In genomic region chr2:101652204-101652920, GRCm38 (mm10) we compare ENCODE assay signal across 8 mouse cellular contexts. TPM values are rescaled to one million over a fixed set of nuclear protein-coding genes. Genes with fewer than 3 reads are reported as not detected.
DNase-seq lines count a peak whose midpoint lies in the region; ATAC-seq lines count a peak whose summit lies in the region.

No protein-coding gene starts in this region.

- H3K27me3 ChIP-seq in kidney, embryonic 16.5 days (ENCODE audit: insufficient read depth, low read length): no peaks in the 10 kb centered on the region; the same call in 1 of the 2 replicates
- H3K27me3 ChIP-seq in forebrain, embryonic 15.5 days: no peaks in the 10 kb centered on the region
- H3K27me3 ChIP-seq in liver, embryonic 16.5 days (ENCODE audit: control insufficient read depth, insufficient read depth, low read depth, low read length): no peaks in the 10 kb centered on the region

- WGBS in kidney, embryonic 16.5 days: 35% methylated on average over 14 of the region's 14 CpGs
- 29% methylated on average over 14 of the region's 14 CpGs for WGBS in forebrain, embryonic 15.5 days
- 32% methylated on average over 14 of the region's 14 CpGs for WGBS in liver, embryonic 16.5 days (ENCODE audit: insufficient replicate concordance)

- no peaks in the 10 kb centered on the region for H3K9me3 ChIP-seq in kidney, embryonic 16.5 days (ENCODE audit: low read length)
- H3K9me3 ChIP-seq in forebrain, embryonic 15.5 days: no peaks in the 10 kb centered on the region
- H3K9me3 ChIP-seq in liver, embryonic 16.5 days (replicated peaks; ENCODE audit: control insufficient read depth, low read length): no peaks in the 10 kb centered on the region

- 0 out of 2 replicates have a peak overlapping the region, but pooled peaks have one; percentile 32 for H3K9ac ChIP-seq in kidney, embryonic 16.5 days (replicated peaks; ENCODE audit: low read length)
- peak overlapping the region; percentile 24 for H3K9ac ChIP-seq in forebrain, embryonic 15.5 days (replicated peaks)
- H3K9ac ChIP-seq in liver, embryonic 16.5 days (ENCODE audit: low read depth, low read length): no peak overlapping the region

- peak overlapping the region; percentile 62 for H3K4me2 ChIP-seq in kidney, embryonic 16.5 days (replicated peaks; ENCODE audit: low read depth, low read length)
- peak overlapping the region; percentile 59 for H3K4me2 ChIP-seq in forebrain, embryonic 15.5 days (replicated peaks)
- peak overlapping the region; percentile 43 for H3K4me2 ChIP-seq in liver, embryonic 16.5 days (ENCODE audit: low read depth, low read length)

- DNase-seq in kidney, adult 11 months: no peak
- peak; percentile 49 for DNase-seq in brain, adult 2 months (ENCODE audit: low read depth, low spot score)
- no peak for DNase-seq in embryo, embryonic 10.5 days (ENCODE audit: low spot score)
- DNase-seq in urinary bladder, adult 18-20 months (ENCODE audit: low spot score in 2 of 2): no peak
- DNase-seq in adrenal gland, adult 8-10 months: no peak

- ATAC-seq in kidney, embryonic 16.5 days (ENCODE audit: low FRiP score, low TSS enrichment): peak; percentile 58
- ATAC-seq in forebrain, embryonic 15.5 days (replicated peaks): peak; percentile 82
- no peak for ATAC-seq in liver, embryonic 16.5 days (ENCODE audit: low read depth)

- no peak overlapping the region for H3K27ac ChIP-seq in kidney, embryonic 16.5 days (ENCODE audit: low read length)
- no peak overlapping the region for H3K27ac ChIP-seq in forebrain, embryonic 15.5 days (replicated peaks)
- H3K27ac ChIP-seq in liver, embryonic 16.5 days (ENCODE audit: low read length): no peak overlapping the region

- H3K4me1 ChIP-seq in kidney, embryonic 16.5 days (ENCODE audit: insufficient read depth, low read length): peaks cover 4% of the 10 kb centered on the region
- H3K4me1 ChIP-seq in forebrain, embryonic 15.5 days: peaks cover 12% of the 10 kb centered on the region; the same call in 1 of the 2 replicates
- no peaks in the 10 kb centered on the region; the same call in 1 of the 2 replicates for H3K4me1 ChIP-seq in liver, embryonic 16.5 days (ENCODE audit: control insufficient read depth, low read depth, low read length)

- peak overlapping the region; percentile 32 for H3K4me3 ChIP-seq in kidney, embryonic 16.5 days (ENCODE audit: low read length)
- peak overlapping the region; percentile 33 for H3K4me3 ChIP-seq in forebrain, embryonic 15.5 days
- H3K4me3 ChIP-seq in liver, embryonic 16.5 days (ENCODE audit: low read depth, low read length): 0 out of 2 replicates have a peak overlapping the region, but pooled peaks have one; percentile 5

- H3K36me3 ChIP-seq in kidney, embryonic 16.5 days (ENCODE audit: insufficient read depth, low read length): no peaks in the 10 kb centered on the region
- no peaks in the 10 kb centered on the region for H3K36me3 ChIP-seq in forebrain, embryonic 15.5 days
- no peaks in the 10 kb centered on the region for H3K36me3 ChIP-seq in liver, embryonic 16.5 days (ENCODE audit: control insufficient read depth, insufficient read depth)

RNA-seq across cellular contexts. Expression of gene B230118H07Rik, which starts 3.0 kb away (rescaled TPM):
- polyA plus RNA-seq in kidney, embryonic 16.5 days (2015; fragmentation: Nextera tagmentation; extraction: Ambion mirVana): 55.3 and 57.9 TPM in 2 replicates
- 48.7 and 52.2 TPM in 2 replicates for polyA plus RNA-seq in forebrain, embryonic 15.5 days (2015; fragmentation: Nextera tagmentation; extraction: Ambion mirVana)
- 12.6 and 13.3 TPM in 2 replicates for polyA plus RNA-seq in liver, embryonic 16.5 days (2015; fragmentation: Nextera tagmentation; extraction: Ambion mirVana)
- 10 to 100 TPM; 27.3 to 55.4 (median 32.3) TPM for total RNA-seq in adrenal gland, adult 8-10 months (2022)

RNA-seq across cellular contexts. Expression of gene Rag1, which starts 3.1 kb away (rescaled TPM):
- 0.02 and 0.04 TPM in 2 replicates for polyA plus RNA-seq in kidney, embryonic 16.5 days (2015; fragmentation: Nextera tagmentation; extraction: Ambion mirVana)
- 0.06 and 0.14 TPM in 2 replicates for polyA plus RNA-seq in forebrain, embryonic 15.5 days (2015; fragmentation: Nextera tagmentation; extraction: Ambion mirVana)
- 0.72 and 0.84 TPM in 2 replicates for polyA plus RNA-seq in liver, embryonic 16.5 days (2015; fragmentation: Nextera tagmentation; extraction: Ambion mirVana)
- under 1 TPM in 2 of 4 experiments, not detected in 2; 0.03 to 0.07 TPM for total RNA-seq in adrenal gland, adult 8-10 months (2022)

RNA-seq across cellular contexts. Expression of gene Traf6, which starts 25.9 kb away (rescaled TPM):
- 10.4 and 11.9 TPM in 2 replicates for polyA plus RNA-seq in kidney, embryonic 16.5 days (2015; fragmentation: Nextera tagmentation; extraction: Ambion mirVana)
- 10.3 and 11.2 TPM in 2 replicates for polyA plus RNA-seq in forebrain, embryonic 15.5 days (2015; fragmentation: Nextera tagmentation; extraction: Ambion mirVana)
- 3.6 and 4.0 TPM in 2 replicates for polyA plus RNA-seq in liver, embryonic 16.5 days (2015; fragmentation: Nextera tagmentation; extraction: Ambion mirVana)
- total RNA-seq in adrenal gland, adult 8-10 months (2022): 10 to 100 TPM; 20.3 to 25.4 (median 22.1) TPM

RNA-seq across cellular contexts. Expression of gene Rag2, which starts 27.8 kb away (rescaled TPM):
- not detected in 2 replicates for polyA plus RNA-seq in kidney, embryonic 16.5 days (2015; fragmentation: Nextera tagmentation; extraction: Ambion mirVana)
- not detected in 2 replicates for polyA plus RNA-seq in forebrain, embryonic 15.5 days (2015; fragmentation: Nextera tagmentation; extraction: Ambion mirVana)
- polyA plus RNA-seq in liver, embryonic 16.5 days (2015; fragmentation: Nextera tagmentation; extraction: Ambion mirVana): 1.2 TPM in 2 replicates
- not detected for total RNA-seq in adrenal gland, adult 8-10 months (2022)
